Mouse (Mus musculus) limb, embryonic 11.5 days (tissue): ENCODE data around the gene Pcsk1. TPM values are rescaled to one million over a fixed set of nuclear protein-coding genes. Genes with fewer than 3 reads are reported as not detected.

Experiments
- ATAC-seq: fragments of 200-750 bp; cut with Nextera tagmentation; 2 replicates; pipeline ENCODE4 v1.8.0; 2017; ENCODE audit warnings: low read depth; ENCODE audit not compliant: insufficient number of reproducible peaks, low FRiP score, low TSS enrichment
- DNase-seq: peaks from one replicate; pipeline ENCODE4 v3.0.0-alpha.2; 2015; ENCODE audit warnings: low spot score
- H3K27ac ChIP-seq: fragments of 300-500 bp; sonication (generic); replicated peaks from 2 replicates; pipeline ENCODE4 v1.5.1; 2014; ENCODE audit warnings: low read depth, mild to moderate bottlenecking, low read length
- H3K27me3 ChIP-seq: fragments of 300-500 bp; sonication (generic); 2 replicates; pipeline ENCODE4 v1.6.1; 2014; ENCODE audit warnings: mild to moderate bottlenecking, low read length, mixed read lengths; ENCODE audit not compliant: control insufficient read depth, insufficient read depth
- H3K36me3 ChIP-seq: fragments of 300-500 bp; sonication (generic); 2 replicates; pipeline ENCODE4 v1.6.1; 2014; ENCODE audit warnings: mild to moderate bottlenecking, low read length, moderate library complexity, mixed read lengths; ENCODE audit not compliant: control insufficient read depth, insufficient read depth
- H3K4me1 ChIP-seq: fragments of 300-500 bp; sonication (generic); 2 replicates; pipeline ENCODE4 v1.6.1; 2014; ENCODE audit warnings: low read length, mixed read lengths; ENCODE audit not compliant: control insufficient read depth, insufficient read depth
- H3K4me2 ChIP-seq: fragments of 300-500 bp; sonication (generic); 2 replicates; pipeline ENCODE4 v1.6.1; 2014; ENCODE audit warnings: low read depth, mild to moderate bottlenecking, moderate library complexity; ENCODE audit not compliant: severe bottlenecking
- H3K4me3 ChIP-seq: fragments of 300-500 bp; sonication (generic); 2 replicates; pipeline ENCODE4 v1.5.1; 2014; ENCODE audit warnings: low read depth, low read length
- H3K9ac ChIP-seq: fragments of 300-500 bp; sonication (generic); 2 replicates; pipeline ENCODE4 v1.6.1; 2014; ENCODE audit warnings: mild to moderate bottlenecking, low read length
- H3K9me3 ChIP-seq: fragments of 300-500 bp; sonication (generic); 2 replicates; pipeline ENCODE4 v1.6.1; 2016; ENCODE audit warnings: low read length; ENCODE audit not compliant: control insufficient read depth
- WGBS: fragments of 180-500 bp; shearing (Covaris S2); extraction: QIAGEN DNeasy Blood & Tissue Kit; methylation state at CpG from one replicate; pipeline ENCODE4 v1.1.7; 2014; 5-methylcytosine and 5-hydroxymethylcytosine counted together
- polyA plus RNA-seq: library from polyadenylated mRNA; unstranded; fragments of >200 nt; fragmentation: Nextera tagmentation; extraction: Ambion mirVana; gene quantifications from 2 replicates; pipeline ENCODE4 v1.2.1, GENCODE M21; 2014

Gene Pcsk1
- polyA plus RNA-seq, 1 experiment from 2014 or later, result 0.08 TPM

GRCm38 (mm10) chr13:75114838-75115237 lies 25.2 kb downstream of the Pcsk1 start:
- WGBS, result 53% methylated on average over 1 of the region's 1 CpGs
- ATAC-seq (no peak), DNase-seq (no peak)
- Histone ChIP-seq H3K4me1 (no peaks in the 10 kb centered on the region), H3K9ac (no peak overlapping the region), H3K4me3 (no peak overlapping the region), H3K36me3 (no peaks in the 10 kb centered on the region), H3K27ac (no peak overlapping the region), H3K4me2 (no peak overlapping the region), H3K9me3 (no peaks in the 10 kb centered on the region), H3K27me3 (no peaks in the 10 kb centered on the region)

- Histone ChIP-seq H3K27me3 (no peaks in the 10 kb centered on the region), H3K9ac (no peak overlapping the region), H3K4me1 (no peaks in the 10 kb centered on the region), H3K9me3 (no peaks in the 10 kb centered on the region), H3K4me2 (no peak overlapping the region), H3K27ac (no peak overlapping the region), H3K4me3 (no peak overlapping the region), H3K36me3 (no peaks in the 10 kb centered on the region)
- no peak for ATAC-seq
- no peak for DNase-seq
These were observed 46.2 kb downstream of the Pcsk1 start for GRCm38 (mm10) chr13:75135833-75136232.

GRCm38 (mm10) chr13:75160661-75161060 lies 71.0 kb downstream of the Pcsk1 start:
- Histone ChIP-seq H3K9ac (no peak overlapping the region), H3K27ac (no peak overlapping the region), H3K9me3 (no peaks in the 10 kb centered on the region), H3K4me1 (no peaks in the 10 kb centered on the region), H3K4me2 (no peak overlapping the region), H3K36me3 (no peaks in the 10 kb centered on the region), H3K27me3 (no peaks in the 10 kb centered on the region), H3K4me3 (no peak overlapping the region)
- no peak for DNase-seq
- ATAC-seq, result no peak
- WGBS, result 60% methylated on average over 1 of the region's 1 CpGs

GRCm38 (mm10) chr13:75163408-75163807 lies 73.8 kb downstream of the Pcsk1 start:
- WGBS, result 43% methylated on average over 1 of the region's 1 CpGs
- Histone ChIP-seq H3K36me3 (no peaks in the 10 kb centered on the region), H3K4me2 (no peak overlapping the region), H3K27ac (no peak overlapping the region), H3K9me3 (no peaks in the 10 kb centered on the region), H3K27me3 (no peaks in the 10 kb centered on the region), H3K9ac (no peak overlapping the region), H3K4me1 (no peaks in the 10 kb centered on the region), H3K4me3 (no peak overlapping the region)
- ATAC-seq (no peak), DNase-seq (no peak)
